Mouse (Mus musculus) activated CD4-positive, CD25-positive, alpha-beta regulatory T cell, adult 4 months (primary cell): ENCODE measurements around the gene Krt4. TPM values are rescaled to one million over a fixed set of nuclear protein-coding genes. Genes with fewer than 3 reads are reported as not detected.

Experiments used
- ATAC-seq: one replicate; pipeline ENCODE4 v1.8.0; 2017
- polyA plus RNA-seq, 2 experiments: library from polyadenylated mRNA; unstranded; fragments of 100-300 nt; shearing (Covaris generic); gene quantifications; one replicate each; pipeline ENCODE4 v1.2.1; 2017

Krt4 gene
- not detected for polyA plus RNA-seq

GRCm38 (mm10) chr15:101924635-101925034, at the start of gene Krt4:
Gene Krt4, minus strand, starts transcription at chr15:101924735.
- ATAC-seq: no peak

GRCm38 (mm10) chr15:101973414-101974077, 49.0 kb upstream of the Krt4 start:
- ATAC-seq: peak; percentile 68

GRCm38 (mm10) chr15:101970536-101970935, 46.0 kb upstream of the Krt4 start:
- no peak for ATAC-seq

- no peak for ATAC-seq
Measured at GRCm38 (mm10) chr15:101966808-101967207, 42.3 kb upstream of the Krt4 start.

GRCm38 (mm10) chr15:101958891-101959290, 34.4 kb upstream of the Krt4 start:
- no peak for ATAC-seq

- no peak for ATAC-seq
Measured at GRCm38 (mm10) chr15:101954187-101954586, 29.7 kb upstream of the Krt4 start, which contains the start of gene Krt78. Gene Krt78, minus strand, starts transcription at chr15:101954287.

GRCm38 (mm10) chr15:101952733-101953474, 28.4 kb upstream of the Krt4 start:
- ATAC-seq: no peak

- ATAC-seq: no peak
Measured at GRCm38 (mm10) chr15:101945430-101945829, 20.9 kb upstream of the Krt4 start.

- no peak for ATAC-seq
Measured at GRCm38 (mm10) chr15:101941948-101942347, 17.4 kb upstream of the Krt4 start.

- no peak for ATAC-seq
Measured at GRCm38 (mm10) chr15:101940274-101940829, 15.8 kb upstream of the Krt4 start, which contains the start of gene Krt79. Gene Krt79, minus strand, starts transcription at chr15:101940324.

GRCm38 (mm10) chr15:101938600-101939308, 14.2 kb upstream of the Krt4 start:
- ATAC-seq: no peak

- no peak for ATAC-seq
Measured at GRCm38 (mm10) chr15:101933024-101933423, 8.5 kb upstream of the Krt4 start.

- ATAC-seq: no peak
Measured at GRCm38 (mm10) chr15:101929666-101930065, 5.1 kb upstream of the Krt4 start.

- no peak for ATAC-seq
Measured at GRCm38 (mm10) chr15:101929087-101929486, 4.6 kb upstream of the Krt4 start.

- no peak for ATAC-seq
Measured at GRCm38 (mm10) chr15:101927340-101928080, 3.0 kb upstream of the Krt4 start.

- no peak for ATAC-seq
Measured at GRCm38 (mm10) chr15:101925041-101925440, 506 bp upstream of the Krt4 start.

GRCm38 (mm10) chr15:101922296-101922695, 2.2 kb downstream of the Krt4 start:
- ATAC-seq: no peak

GRCm38 (mm10) chr15:101916072-101916471, 8.5 kb downstream of the Krt4 start:
- ATAC-seq: no peak

- no peak for ATAC-seq
Measured at GRCm38 (mm10) chr15:101904849-101905248, 19.7 kb downstream of the Krt4 start.

- ATAC-seq: no peak
Measured at GRCm38 (mm10) chr15:101902171-101903149, 22.1 kb downstream of the Krt4 start.

- no peak for ATAC-seq
Measured at GRCm38 (mm10) chr15:101895216-101895615, 29.3 kb downstream of the Krt4 start.
